Mouse (Mus musculus): ENCODE measurements at regions not wholly inside any gene's neighbourhood (a gene's known extent, or its start where the extent isn't known, plus 50 kb on each side); places are given as distances from the start of the nearest gene placed in this dataset.

DNA sequence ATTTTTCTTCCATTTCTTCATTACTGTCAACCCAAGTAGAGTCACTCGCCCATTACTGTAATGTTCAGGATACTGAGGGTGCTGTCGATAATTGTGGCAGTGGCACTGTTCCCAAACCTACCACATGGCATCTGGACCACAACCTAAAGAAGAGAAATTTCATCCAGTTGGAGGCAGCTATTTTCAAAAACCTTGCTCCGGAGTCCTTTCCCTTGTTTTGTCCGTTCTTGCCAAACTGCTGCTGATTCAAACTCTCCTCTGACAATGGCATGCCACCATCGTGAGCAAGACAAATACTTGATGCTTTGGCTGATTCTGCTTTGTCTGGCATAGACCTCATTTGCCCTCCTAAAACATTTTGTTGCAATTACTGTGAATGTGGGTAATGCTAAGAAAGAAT is 176.9 kb upstream of the Spaca1 start:
- DNase-seq = no peak

DNA sequence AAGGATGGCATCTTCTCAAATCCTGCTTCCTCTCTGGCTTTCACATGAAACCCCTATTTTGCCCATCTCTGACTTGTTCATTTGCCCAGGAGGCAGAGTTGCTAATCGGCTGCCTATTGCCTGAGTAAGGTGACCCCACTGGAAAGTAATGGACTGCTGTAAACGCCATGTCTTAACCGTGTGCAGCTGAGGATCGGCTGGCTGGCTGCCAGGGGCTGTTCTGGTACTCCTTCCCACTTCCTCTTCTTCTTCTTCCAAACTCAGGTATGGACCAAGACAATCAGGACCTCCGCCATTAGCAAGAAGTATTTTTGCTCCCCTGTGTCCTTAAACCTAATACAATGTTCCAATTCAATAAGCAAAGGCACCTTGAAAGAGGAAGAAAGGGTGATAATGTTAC is 177.6 kb upstream of the Spaca1 start:
- no peak for DNase-seq

DNA sequence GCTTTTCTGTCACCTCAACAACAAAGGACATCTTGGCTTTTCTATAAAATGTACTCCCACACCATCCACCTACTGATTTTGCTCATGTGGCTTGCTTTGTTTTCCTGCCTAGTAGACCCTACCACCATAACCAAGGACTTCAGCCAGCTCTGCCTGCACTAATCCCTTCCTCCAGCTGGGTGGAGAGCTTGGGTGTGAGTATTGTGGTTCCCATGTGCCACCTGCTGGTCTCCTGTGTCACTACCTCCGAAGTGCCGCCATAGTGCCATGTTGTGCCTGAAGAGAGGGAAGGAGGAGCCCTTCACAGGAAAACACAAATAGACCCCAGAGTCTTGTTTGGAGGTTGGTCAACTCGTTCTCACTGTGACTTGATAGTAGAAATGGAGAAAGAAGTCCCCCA is 181.3 kb upstream of the Spaca1 start:
- peak; percentile 23 to 40 for DNase-seq

DNA sequence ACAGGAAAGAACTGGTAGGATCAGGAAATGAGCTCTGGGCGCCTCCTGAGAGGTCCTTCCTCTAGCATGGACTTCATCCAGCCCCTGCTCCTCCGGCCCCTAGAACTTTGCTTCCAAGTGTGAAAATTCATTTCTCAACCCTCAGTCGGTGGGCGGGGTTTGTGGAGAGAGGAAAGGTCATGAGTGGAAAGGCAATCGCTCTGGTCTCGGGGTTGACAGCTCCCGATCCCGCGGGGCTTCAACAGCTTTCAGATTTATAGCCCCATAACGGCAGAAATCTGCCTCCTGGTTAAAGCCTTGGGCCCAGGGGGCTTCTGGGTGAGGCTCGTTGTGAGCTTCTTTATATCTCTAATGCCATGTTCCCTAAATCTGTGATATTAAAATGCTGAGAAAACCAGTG is 184.2 kb upstream of the Spaca1 start:
- no peak for DNase-seq

DNA sequence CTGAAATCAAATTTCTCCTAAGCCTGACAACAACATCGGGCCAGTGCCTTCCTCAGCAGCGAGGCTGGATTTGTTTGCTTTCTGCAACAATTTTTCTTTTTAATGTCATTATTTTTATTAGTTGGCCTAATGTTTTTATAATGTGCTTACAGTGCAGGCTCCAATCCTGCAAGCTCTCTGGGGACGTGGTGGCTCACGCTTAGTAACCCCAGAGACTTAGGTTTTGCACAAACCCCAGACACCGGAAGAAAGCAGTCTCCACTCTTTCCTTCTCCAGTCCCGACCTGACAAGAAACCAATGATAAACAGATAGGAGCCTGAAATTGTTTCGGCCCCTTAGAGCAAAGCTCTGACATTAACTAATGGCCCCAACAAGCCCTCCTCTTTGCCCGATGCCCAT is 184.7 kb upstream of the Spaca1 start:
- no peak for DNase-seq

DNA sequence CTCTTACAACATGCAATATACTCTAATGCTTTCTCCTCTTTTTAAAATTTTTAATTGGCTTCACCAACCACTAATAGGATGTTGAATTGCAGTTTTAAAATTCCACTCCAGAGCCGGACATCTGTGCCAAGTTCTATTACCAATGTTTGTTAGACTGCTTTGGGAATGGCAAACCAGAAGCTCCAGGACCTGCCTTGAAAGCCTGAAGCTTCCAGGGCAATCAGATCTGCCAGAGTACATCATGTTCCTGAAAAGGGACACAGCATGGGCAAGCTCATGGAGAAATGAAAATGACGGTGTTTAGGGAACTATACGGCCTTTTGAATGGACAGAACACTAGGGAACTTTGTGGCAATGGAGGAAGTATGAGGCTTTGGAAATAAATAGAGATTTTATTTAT is 187.8 kb upstream of the Spaca1 start:
- DNase-seq = no peak

DNA sequence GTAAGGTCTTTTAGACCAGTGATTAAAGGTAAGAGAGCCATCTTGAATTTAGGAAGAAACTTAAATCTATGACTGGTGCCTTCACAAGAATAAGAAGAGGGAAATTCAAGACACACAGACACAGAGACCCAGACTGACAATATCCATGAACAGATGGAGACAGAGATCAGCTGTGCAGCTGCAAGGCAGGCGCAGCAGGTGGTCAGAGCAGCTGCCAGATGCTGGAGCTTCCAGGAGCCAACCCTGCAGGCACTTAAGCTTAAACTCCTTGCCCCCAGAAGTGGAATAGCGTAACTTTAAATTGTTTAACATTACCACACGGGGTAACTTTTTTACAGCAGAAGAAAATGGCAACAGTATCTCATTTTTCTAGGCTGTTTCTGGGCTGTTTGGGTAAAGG is 189.6 kb upstream of the Spaca1 start:
- DNase-seq = no peak

DNA sequence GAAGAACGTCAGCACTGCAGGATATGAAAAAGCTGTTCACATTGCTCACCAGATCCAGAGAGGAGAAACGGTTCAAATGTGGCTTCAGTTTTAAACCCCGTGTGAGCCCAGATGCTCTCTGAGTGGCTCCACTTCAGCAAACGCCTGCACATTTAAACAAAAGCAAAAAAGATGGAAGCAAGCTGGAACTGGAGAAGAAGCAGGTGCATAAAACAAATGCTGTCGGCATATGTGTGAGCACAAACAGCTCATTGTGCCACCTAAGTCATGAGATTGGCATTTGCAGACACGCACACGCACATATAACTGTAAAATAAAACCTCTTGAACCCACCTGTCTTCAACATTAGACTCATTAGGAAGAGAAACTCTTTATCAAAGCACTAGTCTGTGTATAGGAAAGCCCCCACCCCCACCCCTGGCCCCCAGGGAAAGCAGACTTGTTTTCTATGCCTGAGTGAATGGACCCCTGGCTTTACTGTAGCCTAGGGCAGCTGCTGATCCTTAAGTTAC is 191.1 kb upstream of the Spaca1 start:
- DNase-seq = no peak

DNA sequence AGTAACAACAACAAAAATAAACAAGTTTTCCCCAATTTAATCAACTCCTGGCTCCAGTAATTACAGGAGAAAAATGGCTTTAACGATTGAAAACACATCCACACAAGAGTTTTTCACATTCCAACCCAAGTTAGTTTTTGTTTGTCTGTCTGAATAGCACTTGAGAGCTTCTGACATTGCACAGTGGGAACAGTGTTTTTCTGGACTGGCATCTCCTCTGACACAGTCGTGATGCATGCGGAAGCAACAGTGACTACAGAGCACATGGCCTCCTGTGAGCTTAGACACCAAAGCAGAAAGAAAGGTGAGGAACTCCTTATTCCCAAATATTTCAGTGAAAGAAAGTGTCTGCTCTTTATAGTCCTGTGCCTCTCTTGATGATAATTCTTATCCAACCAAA is 191.7 kb upstream of the Spaca1 start:
- DNase-seq = no peak

DNA sequence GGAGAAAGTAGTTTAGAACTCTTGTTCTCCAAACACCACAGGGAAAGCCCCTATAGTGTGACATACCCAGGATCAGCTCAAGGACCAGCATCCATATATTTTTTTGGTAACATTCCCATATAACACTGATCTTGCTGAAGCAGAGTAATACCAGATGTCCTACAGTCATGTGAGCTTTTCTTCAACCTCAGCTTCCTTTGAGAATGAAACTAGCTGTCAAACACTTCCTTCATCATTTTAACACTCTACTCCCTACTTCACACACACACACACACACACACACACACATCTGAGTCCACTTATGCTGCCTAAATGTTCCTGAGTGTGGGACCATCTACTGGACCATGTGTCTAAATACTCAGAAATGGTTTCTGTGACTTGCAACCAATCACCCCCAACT is 209.5 kb upstream of the Spaca1 start:
- no peak for DNase-seq

DNA sequence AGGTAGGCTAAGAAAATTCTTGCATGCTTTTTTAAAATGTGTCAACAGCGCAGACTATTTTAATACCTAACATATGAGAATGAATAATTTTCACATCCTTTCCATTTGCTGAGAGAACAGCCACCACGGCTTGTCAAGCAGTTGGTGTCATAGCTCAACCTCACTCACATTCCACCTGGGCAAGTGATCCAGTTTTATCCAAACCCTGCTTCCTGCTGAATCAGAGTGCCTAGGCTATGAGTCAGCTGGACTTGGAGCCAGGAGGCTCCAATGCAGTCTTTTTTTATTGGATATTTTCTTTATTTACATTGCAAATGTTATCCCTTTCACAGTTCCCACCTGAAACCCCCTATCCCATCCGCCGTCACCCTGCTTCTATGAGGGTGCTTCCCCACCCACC is 210.5 kb upstream of the Spaca1 start:
- DNase-seq = no peak

DNA sequence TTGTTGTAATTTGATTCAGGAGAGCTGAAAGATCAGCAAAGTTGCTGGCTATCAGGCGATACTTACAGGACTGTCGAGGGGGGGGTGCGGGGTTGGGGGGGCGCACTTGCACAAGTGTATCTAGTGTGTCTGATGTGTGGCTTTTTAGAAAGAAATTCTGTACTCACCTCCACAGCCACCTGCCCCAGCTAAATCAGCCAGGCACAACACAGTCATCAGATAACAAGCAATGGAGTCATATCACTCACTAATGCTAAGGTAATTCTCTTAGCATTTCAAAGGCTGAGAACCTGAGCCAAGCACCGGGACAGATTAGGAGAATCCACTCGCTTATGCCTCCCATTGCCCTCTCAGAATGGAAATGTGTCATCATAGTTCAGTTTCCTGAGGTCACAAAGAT is 211.8 kb upstream of the Spaca1 start:
- no peak for DNase-seq

DNA sequence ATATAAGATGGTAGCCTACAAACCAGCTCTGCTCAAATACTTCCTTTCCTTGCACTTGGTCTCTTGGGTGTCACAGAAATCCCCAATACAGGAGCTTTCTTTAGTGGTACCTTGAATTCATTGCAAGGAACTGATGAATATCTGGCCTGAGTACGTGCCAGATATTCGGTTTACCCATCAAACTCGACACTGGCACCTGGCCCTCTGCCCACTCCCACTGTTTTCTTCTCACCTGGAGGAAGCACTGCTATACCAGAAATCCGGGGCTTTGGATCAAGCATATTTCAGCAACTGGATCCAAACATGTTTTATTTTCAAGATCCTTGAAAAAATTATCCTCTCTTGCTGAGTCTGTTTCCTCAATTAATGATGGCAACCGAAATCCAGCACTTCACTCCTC is 214.4 kb upstream of the Spaca1 start:
- no peak for DNase-seq

DNA sequence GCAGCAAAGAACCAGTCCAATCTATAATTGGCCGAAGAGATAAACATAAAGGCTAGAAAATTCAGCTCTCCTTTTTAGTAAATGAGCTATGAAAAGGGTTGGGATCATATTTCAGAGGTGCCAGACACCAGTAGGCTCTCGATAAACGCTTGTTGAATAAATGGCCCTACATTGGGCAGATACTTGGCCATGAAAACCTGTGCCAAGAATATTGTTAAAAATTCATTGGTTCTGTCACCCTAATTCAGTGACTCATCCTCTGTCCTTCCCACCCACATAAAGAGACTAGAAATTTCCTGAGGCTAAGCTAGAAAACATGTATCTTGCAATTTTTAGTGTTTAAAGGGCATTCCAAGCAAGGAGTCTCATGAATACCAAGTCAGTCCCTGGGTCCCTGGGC is 224.3 kb upstream of the Spaca1 start:
- no peak for DNase-seq

DNA sequence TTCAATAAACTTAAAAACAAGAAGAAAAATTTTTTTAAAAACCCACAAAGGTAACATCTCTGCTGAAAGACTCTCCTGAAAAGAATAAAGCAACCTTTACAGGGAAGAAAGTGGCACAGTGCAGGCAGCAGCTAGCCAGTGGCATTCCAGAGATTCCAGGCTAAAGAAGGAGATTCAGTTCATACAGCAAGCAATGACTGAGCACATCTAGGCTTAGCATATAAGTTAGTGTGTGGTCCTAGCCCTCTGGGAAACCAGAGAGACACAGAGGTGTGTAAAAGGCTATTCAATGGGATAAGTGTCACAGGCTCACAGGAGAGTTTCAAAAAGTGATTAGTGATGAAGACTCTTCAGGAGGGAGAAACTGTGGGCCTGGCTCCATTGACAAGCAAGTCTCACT is 225.4 kb upstream of the Spaca1 start:
- no peak for DNase-seq

DNA sequence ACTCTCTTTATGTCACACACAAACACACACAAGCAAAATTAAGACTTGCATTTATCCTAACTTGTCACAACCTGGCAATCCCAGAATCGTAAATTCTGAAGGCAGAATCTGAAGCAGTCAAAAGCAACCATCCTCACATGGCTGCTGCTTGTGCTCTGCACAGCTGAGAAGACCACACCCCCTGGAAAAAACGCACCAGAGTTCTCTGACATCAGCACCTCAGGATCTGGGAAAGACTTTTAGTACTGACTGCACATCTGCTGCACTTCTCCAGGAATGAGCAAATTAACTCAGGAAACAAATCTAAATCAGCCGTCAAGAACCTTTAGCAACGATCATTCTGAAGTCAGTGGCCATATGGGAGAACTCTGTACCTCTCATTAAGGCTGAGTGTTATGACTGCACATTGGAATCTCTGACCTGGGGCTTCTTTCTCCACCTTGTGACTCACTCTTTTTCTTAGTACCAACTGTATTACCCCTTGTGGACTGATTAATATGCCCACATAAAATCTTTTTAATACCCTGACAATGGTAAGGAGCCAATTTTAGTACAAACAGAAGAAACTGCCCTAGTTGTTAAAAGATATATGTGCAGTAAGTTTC is 248.1 kb upstream of the Akirin2 start:
- DNase-seq = no peak

DNA sequence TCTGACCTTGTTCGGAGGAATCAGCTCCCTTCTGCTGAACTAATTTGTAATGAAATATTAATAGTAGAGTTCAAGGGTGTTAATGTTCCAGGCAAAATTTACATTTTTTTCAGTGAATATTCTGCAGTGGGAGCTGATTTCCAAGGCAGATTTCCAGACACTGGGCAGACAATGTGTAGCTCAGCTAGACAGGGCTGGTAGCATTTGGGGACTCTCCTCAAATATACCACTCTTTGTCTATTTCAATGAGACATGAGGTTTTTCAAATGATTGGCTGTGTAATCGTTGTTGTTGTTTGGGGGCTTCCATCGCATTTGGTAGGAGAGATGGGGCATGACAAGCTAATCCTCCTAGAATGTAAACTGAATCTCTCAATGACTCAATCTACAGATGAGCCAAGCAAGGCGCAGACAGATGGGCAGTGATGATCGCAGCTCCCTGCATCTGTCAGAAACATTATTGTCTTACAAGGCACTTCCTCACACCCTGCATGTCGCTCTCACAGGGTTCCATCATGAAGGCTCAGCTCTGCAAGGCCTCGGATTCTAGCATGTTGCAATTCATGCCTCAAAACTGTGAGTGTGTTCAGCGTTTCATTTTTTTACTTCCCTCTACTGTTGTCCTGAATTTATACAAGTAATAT is 241.7 kb upstream of the Akirin2 start:
- DNase-seq = no peak

DNA sequence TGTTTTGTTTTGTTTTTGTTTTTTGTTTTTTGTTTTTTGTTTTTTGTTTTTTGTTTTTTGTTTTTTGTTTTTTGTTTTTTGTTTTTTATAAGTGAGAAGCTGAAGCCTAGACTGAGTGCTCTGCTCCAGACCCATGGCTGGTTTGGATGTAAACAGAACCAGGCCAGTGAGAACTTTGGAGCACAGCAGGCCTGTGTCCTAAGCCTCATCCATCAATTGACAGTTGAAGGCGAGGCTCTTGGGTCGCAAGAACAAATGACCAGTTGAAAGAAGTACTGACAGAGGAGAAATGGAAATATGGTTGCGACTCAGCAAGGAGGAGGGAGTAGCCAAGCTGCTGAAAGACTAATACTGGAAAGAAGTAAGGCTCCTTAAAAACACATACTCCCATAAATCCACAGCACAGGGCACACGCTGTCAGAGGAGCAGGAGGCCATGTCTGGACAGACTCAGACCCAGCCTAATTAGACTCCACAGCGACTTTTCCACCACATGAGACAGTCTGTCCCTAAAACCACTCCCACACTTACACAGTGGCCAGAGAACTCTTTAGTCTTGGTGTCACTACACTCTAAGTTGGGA is 240.6 kb upstream of the Akirin2 start:
- DNase-seq = no peak

DNA sequence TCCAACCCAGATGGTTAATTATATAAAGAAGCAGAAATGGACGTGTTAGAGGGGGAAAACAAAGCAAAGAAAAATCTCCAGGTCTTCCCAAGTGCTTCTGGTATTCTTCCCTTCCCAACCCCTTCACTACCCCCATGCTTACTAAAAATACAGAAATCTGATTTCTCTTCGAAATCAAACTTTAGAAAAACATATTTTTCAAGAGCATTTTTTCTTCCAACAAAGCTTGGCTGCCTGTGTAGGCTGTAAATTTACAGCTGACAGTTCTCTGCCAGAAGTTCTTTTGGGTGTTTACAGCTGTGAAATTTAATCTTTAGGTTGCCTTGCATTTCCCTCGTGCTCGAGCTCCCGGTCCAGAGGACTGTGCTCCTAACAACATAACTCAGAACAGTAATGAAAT is 234.9 kb upstream of the Akirin2 start:
- no peak for DNase-seq

DNA sequence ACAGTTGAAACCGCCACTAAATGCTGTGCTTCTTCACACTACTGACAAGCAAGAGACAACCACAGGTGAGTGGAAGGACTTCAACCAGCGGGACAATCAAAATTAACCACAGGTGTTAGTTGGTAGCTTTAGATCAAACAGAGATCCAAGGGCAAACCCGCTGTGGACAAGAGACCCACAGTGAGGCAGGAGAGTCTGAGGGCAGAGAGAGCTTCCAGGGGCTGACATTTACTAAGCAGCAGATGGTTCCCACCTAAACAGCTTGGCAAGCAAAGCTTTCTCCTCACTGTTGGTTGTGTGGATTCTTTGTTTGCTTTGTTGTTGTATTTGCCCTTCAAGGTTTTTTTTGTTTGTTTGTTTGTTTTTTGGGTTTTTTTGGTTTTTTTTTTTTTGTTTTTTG is 227.9 kb upstream of the Akirin2 start:
- no peak for DNase-seq

DNA sequence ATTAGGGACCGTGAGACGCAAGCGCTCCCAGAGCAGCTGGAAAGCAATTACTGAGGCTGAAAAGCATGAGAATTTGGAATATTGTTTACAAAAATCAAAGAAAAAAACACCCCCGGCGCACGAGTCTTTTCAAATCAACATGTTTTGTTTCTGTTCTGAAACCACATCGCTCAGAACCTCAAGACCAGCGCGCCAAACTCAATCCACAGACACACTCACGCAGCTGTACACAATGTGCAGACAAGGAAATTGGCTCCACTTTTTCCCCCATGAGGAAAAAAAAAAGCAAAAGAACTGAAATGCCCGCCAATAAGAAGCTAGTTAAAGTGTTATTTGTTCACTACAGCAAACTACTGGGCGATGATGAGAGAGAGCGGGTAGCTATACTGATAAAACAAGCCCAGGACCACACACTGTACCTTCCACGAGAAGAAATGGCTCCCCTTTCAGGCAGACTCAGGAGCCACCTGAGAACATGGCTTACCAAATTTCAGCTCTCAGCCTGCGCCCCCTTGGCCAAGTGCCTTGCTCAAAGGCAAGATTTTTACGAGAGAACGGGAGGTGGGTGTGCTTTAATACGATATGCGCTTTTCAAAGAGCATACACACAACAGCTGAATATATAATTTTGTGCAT is 222.5 kb upstream of the Akirin2 start:
- DNase-seq = no peak

DNA sequence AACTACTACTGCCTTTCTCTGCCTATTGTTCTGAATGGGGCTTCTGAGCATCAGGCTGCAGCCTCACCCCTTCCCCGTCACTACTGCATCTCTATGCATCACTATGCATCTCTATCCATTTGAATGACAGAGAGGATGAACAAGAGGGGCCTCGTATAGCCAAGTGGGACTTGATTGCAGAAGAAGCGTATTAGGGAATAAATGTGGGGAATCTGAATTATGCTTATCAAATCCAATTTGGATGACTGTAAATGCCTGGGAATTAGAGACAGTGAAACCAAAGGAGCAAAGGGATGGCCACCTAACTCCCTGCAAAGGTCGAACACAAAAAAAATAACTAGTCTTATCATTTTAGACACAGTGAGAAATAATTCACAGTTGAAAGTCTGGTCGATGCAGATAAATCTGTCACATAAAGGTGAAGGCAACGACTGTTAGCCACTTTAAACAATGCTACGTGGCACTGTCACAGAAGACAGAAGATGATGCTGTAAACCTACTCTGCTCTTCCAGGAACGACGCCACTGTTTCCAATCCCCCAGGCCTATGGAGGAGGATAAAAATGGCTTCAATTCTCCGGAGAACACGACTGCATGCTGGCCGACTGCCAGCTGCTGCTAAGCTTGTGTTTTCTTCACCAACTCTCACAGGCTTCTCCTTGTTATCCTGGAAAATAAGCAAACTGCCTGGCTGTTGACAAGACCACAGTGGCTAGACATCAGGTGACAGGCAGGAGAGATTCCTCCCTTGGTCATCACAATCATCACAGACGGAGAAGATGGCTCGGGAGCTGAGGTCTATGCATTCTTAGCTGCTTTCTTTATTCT is 213.6 kb upstream of the Akirin2 start:
- no peak for DNase-seq

DNA sequence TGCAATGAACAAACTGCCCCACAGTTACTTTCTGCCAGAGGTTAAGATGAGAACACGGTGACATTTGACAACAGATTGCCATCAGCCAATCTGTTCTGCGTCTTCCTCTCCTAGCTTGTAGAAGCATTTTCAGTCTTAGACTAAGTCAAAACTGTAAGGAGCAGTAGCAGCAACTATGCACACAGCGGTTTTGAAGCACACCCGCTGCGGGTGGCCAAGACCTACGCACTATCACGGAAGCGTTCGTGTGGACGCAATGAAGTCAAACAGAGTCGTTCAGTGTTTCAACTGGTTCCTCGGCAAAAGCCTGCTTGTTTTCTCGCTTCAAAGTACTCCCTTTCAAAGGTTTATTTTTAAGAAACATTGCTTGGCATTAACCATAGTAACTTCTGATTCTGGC is 212.9 kb upstream of the Akirin2 start:
- DNase-seq = no peak
